Mouse (Mus musculus) lung, embryonic 14.5 days (tissue): Measurements from ENCODE around the gene Mast4. TPM values are rescaled to one million over a fixed set of nuclear protein-coding genes. Genes with fewer than 3 reads are reported as not detected.

Experiments used
- ATAC-seq: fragments of 200-750 bp; cut with Nextera tagmentation; 2 replicates; pipeline ENCODE4 v1.8.0; 2017; ENCODE audit warnings: mild to moderate bottlenecking, moderate TSS enrichment, moderate library complexity; ENCODE audit not compliant: insufficient read depth
- DNase-seq: peaks from one replicate; pipeline ENCODE4 v3.0.0-alpha.2; 2015
- H3K27ac ChIP-seq: fragments of 300-500 bp; sonication (generic); 2 replicates; pipeline ENCODE4 v1.5.1; 2014; ENCODE audit warnings: low read depth, mild to moderate bottlenecking, moderate library complexity
- H3K27me3 ChIP-seq: fragments of 300-500 bp; sonication (generic); 2 replicates; pipeline ENCODE4 v1.6.1; 2014; ENCODE audit warnings: low read length, control low read depth; ENCODE audit not compliant: insufficient read depth
- H3K36me3 ChIP-seq: fragments of 300-500 bp; sonication (generic); 2 replicates; pipeline ENCODE4 v1.6.1; 2014; ENCODE audit warnings: control low read depth; ENCODE audit not compliant: insufficient read depth
- H3K4me1 ChIP-seq: fragments of 300-500 bp; sonication (generic); 2 replicates; pipeline ENCODE4 v1.6.1; 2014; ENCODE audit warnings: antibody characterized with exemption, control low read depth; ENCODE audit not compliant: insufficient read depth
- H3K4me2 ChIP-seq: fragments of 300-500 bp; sonication (generic); 2 replicates; pipeline ENCODE4 v1.6.1; 2014; ENCODE audit warnings: mild to moderate bottlenecking
- H3K4me3 ChIP-seq: fragments of 300-500 bp; sonication (generic); 2 replicates; pipeline ENCODE4 v1.5.1; 2014; ENCODE audit warnings: low read depth, low read length
- H3K9ac ChIP-seq: fragments of 300-500 bp; sonication (generic); 2 replicates; pipeline ENCODE4 v1.6.1; 2014
- H3K9me3 ChIP-seq: fragments of 300-500 bp; sonication (generic); 2 replicates; pipeline ENCODE4 v1.6.1; 2016; ENCODE audit warnings: low read depth, low read length, control low read depth
- CTCF ChIP-seq: IDR thresholded peaks from 2 replicates; pipeline ENCODE4 v1.5.1; 2016; ENCODE audit warnings: antibody characterized with exemption, low read depth
- WGBS: fragments of 180-500 bp; shearing (Covaris S2); extraction: QIAGEN DNeasy Blood & Tissue Kit; methylation state at CpG from one replicate; pipeline ENCODE4 v1.1.7; 2014; 5-methylcytosine and 5-hydroxymethylcytosine counted together
- polyA plus RNA-seq: library from polyadenylated mRNA; unstranded; fragments of >200 nt; fragmentation: Nextera tagmentation; extraction: Ambion mirVana; gene quantifications from 2 replicates; pipeline ENCODE4 v1.2.1, GENCODE M21; 2014

Gene Mast4
- polyA plus RNA-seq, 1 experiment from 2014 or later = 30.8 TPM

GRCm38 (mm10) chr13:103344006-103344720, 9.9 kb upstream of the Mast4 start:
- H3K9ac ChIP-seq = no peak overlapping the region
- no peak for TF ChIP-seq CTCF
- no peak overlapping the region for H3K4me3 ChIP-seq
- H3K4me2 ChIP-seq = no peak overlapping the region
- DNase-seq (no peak), ATAC-seq (no peak)
- no peaks in the 10 kb centered on the region for H3K4me1 ChIP-seq
- no peaks in the 10 kb centered on the region for H3K9me3 ChIP-seq
- H3K27ac ChIP-seq = no peak overlapping the region
- H3K36me3 ChIP-seq = no peaks in the 10 kb centered on the region
- no peaks in the 10 kb centered on the region for H3K27me3 ChIP-seq
- 69% methylated on average over 8 of the region's 8 CpGs for WGBS

- H3K27me3 ChIP-seq = peaks cover 5% of the 10 kb centered on the region
- no peak for DNase-seq
- H3K36me3 ChIP-seq = no peaks in the 10 kb centered on the region
- H3K4me1 ChIP-seq = no peaks in the 10 kb centered on the region
- H3K9ac ChIP-seq = no peak overlapping the region
- no peak overlapping the region for H3K4me2 ChIP-seq
- ATAC-seq = no peak
- WGBS = 83% methylated on average over 4 of the region's 4 CpGs
- no peak overlapping the region for H3K27ac ChIP-seq
- TF ChIP-seq CTCF = no peak
- no peaks in the 10 kb centered on the region for H3K9me3 ChIP-seq
- no peak overlapping the region for H3K4me3 ChIP-seq
Measured at GRCm38 (mm10) chr13:103341031-103341430, 6.7 kb upstream of the Mast4 start.

- 71% methylated on average over 2 of the region's 2 CpGs for WGBS
- DNase-seq = no peak
- Histone ChIP-seq H3K27me3 (peaks cover 23% of the 10 kb centered on the region), H3K9me3 (no peaks in the 10 kb centered on the region), H3K4me1 (peaks cover 4% of the 10 kb centered on the region; the same call in 1 of the 2 replicates), H3K4me3 (no peak overlapping the region), H3K36me3 (no peaks in the 10 kb centered on the region), H3K27ac (no peak overlapping the region), H3K4me2 (no peak overlapping the region), H3K9ac (no peak overlapping the region)
- no peak for ATAC-seq
- TF ChIP-seq CTCF = no peak
Measured at GRCm38 (mm10) chr13:103338616-103339015, 4.3 kb upstream of the Mast4 start.

- Histone ChIP-seq H3K36me3 (no peaks in the 10 kb centered on the region), H3K27ac (no peak overlapping the region), H3K9me3 (no peaks in the 10 kb centered on the region), H3K9ac (no peak overlapping the region), H3K4me1 (peaks cover 4% of the 10 kb centered on the region; the same call in 1 of the 2 replicates), H3K4me2 (no peak overlapping the region), H3K4me3 (no peak overlapping the region), H3K27me3 (peaks cover 39% of the 10 kb centered on the region)
- DNase-seq (no peak), ATAC-seq (no peak)
- no peak for TF ChIP-seq CTCF
- 43% methylated on average over 5 of the region's 5 CpGs for WGBS
Measured at GRCm38 (mm10) chr13:103336237-103336636, 1.9 kb upstream of the Mast4 start.

GRCm38 (mm10) chr13:103334723-103335458, 594 bp upstream of the Mast4 start:
- ATAC-seq = peak; percentile 36; the same call in 1 of the 2 replicates
- Histone ChIP-seq H3K9me3 (no peaks in the 10 kb centered on the region), H3K27me3 (peaks cover 39% of the 10 kb centered on the region), H3K27ac (no peak overlapping the region), H3K4me1 (peaks cover 4% of the 10 kb centered on the region; the same call in 1 of the 2 replicates), H3K4me2 (peak overlapping the region; percentile 88), H3K4me3 (peak overlapping the region; percentile 68), H3K9ac (peak overlapping the region; percentile 58), H3K36me3 (no peaks in the 10 kb centered on the region)
- WGBS = 2% methylated on average over 32 of the region's 32 CpGs
- DNase-seq = peak; percentile 59
- TF ChIP-seq CTCF = no peak

- H3K36me3 ChIP-seq = no peaks in the 10 kb centered on the region
- no peak for TF ChIP-seq CTCF
- peak overlapping the region; percentile 88 for H3K4me2 ChIP-seq
- peaks cover 4% of the 10 kb centered on the region; the same call in 1 of the 2 replicates for H3K4me1 ChIP-seq
- under 1% methylated on average over 74 of the region's 74 CpGs for WGBS
- H3K27ac ChIP-seq = no peak overlapping the region
- H3K9ac ChIP-seq = peak overlapping the region; percentile 58
- H3K4me3 ChIP-seq = peak overlapping the region; percentile 68
- DNase-seq = peak; percentile 71
- no peaks in the 10 kb centered on the region for H3K9me3 ChIP-seq
- peaks cover 39% of the 10 kb centered on the region for H3K27me3 ChIP-seq
- peak; percentile 75 for ATAC-seq
Measured at GRCm38 (mm10) chr13:103333601-103334391, 501 bp downstream of the Mast4 start.
